Mouse (Mus musculus) thymus, adult 2 months (tissue): Measurements from ENCODE around the gene Hils1.

Experiments
- CTCF ChIP-seq: fragments of 200-500 bp; IDR thresholded peaks from 2 replicates; pipeline ENCODE4 v1.5.1; 2012; ENCODE audit warnings: mild to moderate bottlenecking, control low read depth, low read length, moderate library complexity, borderline replicate concordance; ENCODE audit not compliant: control insufficient read depth, poor library complexity, insufficient read depth; ENCODE audit errors: extremely low read depth
- POLR2A ChIP-seq: fragments of 200-500 bp; IDR thresholded peaks from 2 replicates; pipeline ENCODE4 v1.6.1; 2012; ENCODE audit warnings: mild to moderate bottlenecking, low read length, control low read depth, moderate library complexity; ENCODE audit not compliant: control insufficient read depth, poor library complexity, insufficient read depth; ENCODE audit errors: extremely low read depth

DNA sequence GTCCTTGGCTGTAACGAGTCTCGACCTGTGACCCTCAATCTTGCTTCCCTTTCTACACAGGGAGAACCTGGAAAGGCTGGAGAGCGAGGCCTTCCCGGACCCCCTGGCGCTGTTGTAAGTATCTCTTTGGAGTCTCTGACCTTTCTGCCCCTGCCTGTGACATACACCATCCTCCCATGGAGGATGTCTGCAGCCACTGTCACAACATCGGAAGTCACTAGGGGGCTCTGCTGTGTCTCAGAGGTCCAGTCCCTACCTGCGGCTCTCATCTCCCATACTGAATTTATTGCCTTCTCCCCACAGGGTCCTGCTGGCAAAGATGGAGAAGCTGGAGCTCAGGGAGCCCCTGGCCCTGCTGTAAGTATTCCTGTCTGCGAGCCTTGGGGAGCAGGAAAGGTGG is 23.1 kb upstream of the Hils1 start:
- no peak for TF ChIP-seq CTCF
- no peak for TF ChIP-seq POLR2A
